Mouse (Mus musculus): Measurements from ENCODE around the gene Cracr2b. TPM values are rescaled to one million over a fixed set of nuclear protein-coding genes. Genes with fewer than 3 reads are reported as not detected.

Cracr2b gene
- polyA plus RNA-seq (2012; rRNA removed; ENCODE audit: low replicate concordance), result 66.3 and 119 TPM in 2 replicates

GRCm38 (mm10) chr7:141460391-141461113, at the start of gene Cracr2b:
Gene Cracr2b (plus strand): TSS chr7:141461094.

GRCm38 (mm10) chr7:141413809-141414584, 46.9 kb upstream of the Cracr2b start, which contains the start of gene Gatd1:
Gene Gatd1 (minus strand): TSS chr7:141414136.

GRCm38 (mm10) chr7:141429310-141429709, 31.6 kb upstream of the Cracr2b start, which contains the start of gene Cend1:
Gene Cend1 (minus strand): TSS chr7:141429491.

GRCm38 (mm10) chr7:141437178-141438120, 23.4 kb upstream of the Cracr2b start, which contains the start of gene Slc25a22:
Gene Slc25a22 (minus strand): TSS chr7:141437892.

GRCm38 (mm10) chr7:141443828-141444237, 17.1 kb upstream of the Cracr2b start, which contains the start of gene Pidd1:
Gene Pidd1 (minus strand): TSS chr7:141444025.

GRCm38 (mm10) chr7:141447110-141447991, 13.5 kb upstream of the Cracr2b start, which contains the start of gene Rplp2:
Gene Rplp2 (plus strand): TSS chr7:141447370.

GRCm38 (mm10) chr7:141454967-141455551, 5.8 kb upstream of the Cracr2b start, which contains the start of gene Pnpla2:
Gene Pnpla2 (plus strand): TSS chr7:141455198.

GRCm38 (mm10) chr7:141467230-141468030, 6.5 kb downstream of the Cracr2b start, which contains the start of gene Cd151:
Gene Cd151 (plus strand): TSS chr7:141467392.

GRCm38 (mm10) chr7:141475011-141475804, 14.3 kb downstream of the Cracr2b start, which contains the start of the genes Polr2l and Tspan4:
Gene Polr2l (minus strand): TSS chr7:141475132.
Gene Tspan4 (plus strand): TSS chr7:141475240.

Other genes starting within 250 kb of the Cracr2b start
- gene Lmntd2, start 247.0 kb upstream of the Cracr2b start, polyA plus RNA-seq (2012; rRNA removed; ENCODE audit: low replicate concordance), result 4.3 and 5.2 TPM in 2 replicates
- 20.0 and 26.7 TPM in 2 replicates for gene Rassf7, start 245.2 kb upstream of the Cracr2b start, polyA plus RNA-seq (2012; rRNA removed; ENCODE audit: low replicate concordance)
- 14.1 and 24.6 TPM in 2 replicates for gene Phrf1, start 232.3 kb upstream of the Cracr2b start, polyA plus RNA-seq (2012; rRNA removed; ENCODE audit: low replicate concordance)
- 98.3 and 195 TPM in 2 replicates for gene Irf7, start 194.6 kb upstream of the Cracr2b start, polyA plus RNA-seq (2012; rRNA removed; ENCODE audit: low replicate concordance)
- gene Cdhr5, start 184.3 kb upstream of the Cracr2b start, polyA plus RNA-seq (2012; rRNA removed; ENCODE audit: low replicate concordance), result 0.17 and 0.99 TPM in 2 replicates
- 0.83 and 3.3 TPM in 2 replicates for gene Sct, start 182.0 kb upstream of the Cracr2b start, polyA plus RNA-seq (2012; rRNA removed; ENCODE audit: low replicate concordance)
- gene Drd4, start 169.1 kb upstream of the Cracr2b start, polyA plus RNA-seq (2012; rRNA removed; ENCODE audit: low replicate concordance), result 0.06 TPM in 1 of 2 replicates, not detected in the other
- gene Deaf1, start 133.4 kb upstream of the Cracr2b start, polyA plus RNA-seq (2012; rRNA removed; ENCODE audit: low replicate concordance), result 19.0 and 23.7 TPM in 2 replicates
- 44.4 and 63.2 TPM in 2 replicates for gene Tmem80, start 133.4 kb upstream of the Cracr2b start, polyA plus RNA-seq (2012; rRNA removed; ENCODE audit: low replicate concordance)
- 38.9 and 52.4 TPM in 2 replicates for gene Eps8l2, start 122.2 kb upstream of the Cracr2b start, polyA plus RNA-seq (2012; rRNA removed; ENCODE audit: low replicate concordance)
- gene Taldo1, start 68.9 kb upstream of the Cracr2b start, polyA plus RNA-seq (2012; rRNA removed; ENCODE audit: low replicate concordance), result 360 and 366 TPM in 2 replicates
- gene Gatd1, start 47.0 kb upstream of the Cracr2b start, polyA plus RNA-seq (2012; rRNA removed; ENCODE audit: low replicate concordance), result 67.3 and 68.4 TPM in 2 replicates
- 0.35 and 0.57 TPM in 2 replicates for gene Cend1, start 31.6 kb upstream of the Cracr2b start, polyA plus RNA-seq (2012; rRNA removed; ENCODE audit: low replicate concordance)
- 171 and 174 TPM in 2 replicates for gene Slc25a22, start 23.2 kb upstream of the Cracr2b start, polyA plus RNA-seq (2012; rRNA removed; ENCODE audit: low replicate concordance)
- 13.3 and 19.4 TPM in 2 replicates for gene Pidd1, start 17.1 kb upstream of the Cracr2b start, polyA plus RNA-seq (2012; rRNA removed; ENCODE audit: low replicate concordance)
- gene Rplp2, start 13.7 kb upstream of the Cracr2b start, polyA plus RNA-seq (2012; rRNA removed; ENCODE audit: low replicate concordance), result 451 and 651 TPM in 2 replicates
- gene Pnpla2, start 5.9 kb upstream of the Cracr2b start, polyA plus RNA-seq (2012; rRNA removed; ENCODE audit: low replicate concordance), result 2,420 and 2,700 TPM in 2 replicates
- 588 and 591 TPM in 2 replicates for gene Cd151, start 6.3 kb downstream of the Cracr2b start, polyA plus RNA-seq (2012; rRNA removed; ENCODE audit: low replicate concordance)
- 48.6 and 51.6 TPM in 2 replicates for gene Polr2l, start 14.0 kb downstream of the Cracr2b start, polyA plus RNA-seq (2012; rRNA removed; ENCODE audit: low replicate concordance)
- 166 and 173 TPM in 2 replicates for gene Tspan4, start 14.1 kb downstream of the Cracr2b start, polyA plus RNA-seq (2012; rRNA removed; ENCODE audit: low replicate concordance)
- gene Chid1, start 78.8 kb downstream of the Cracr2b start, polyA plus RNA-seq (2012; rRNA removed; ENCODE audit: low replicate concordance), result 30.1 and 37.1 TPM in 2 replicates
- gene Ap2a2, start 101.1 kb downstream of the Cracr2b start, polyA plus RNA-seq (2012; rRNA removed; ENCODE audit: low replicate concordance), result 56.9 and 63.6 TPM in 2 replicates
- gene Muc6, start 194.2 kb downstream of the Cracr2b start, polyA plus RNA-seq (2012; rRNA removed; ENCODE audit: low replicate concordance), result 0.01 TPM in 1 of 2 replicates, not detected in the other
- 0.40 and 0.54 TPM in 2 replicates for gene Muc2, start 229.2 kb downstream of the Cracr2b start, polyA plus RNA-seq (2012; rRNA removed; ENCODE audit: low replicate concordance)

All from mammary gland, adult 2 months (tissue).